Mouse (Mus musculus) common myeloid progenitor, adult 5-6 weeks (primary cell): Measurements from ENCODE around the gene Fam76b. TPM values are rescaled to one million over a fixed set of nuclear protein-coding genes. Genes with fewer than 3 reads are reported as not detected.

ENCODE experiments used
- ATAC-seq: replicated peaks from 2 replicates; pipeline ENCODE4 v1.8.0; 2016; ENCODE audit warnings: low read depth, mild to moderate bottlenecking, moderate TSS enrichment, inconsistent platforms; ENCODE audit not compliant: poor library complexity, severe bottlenecking
- total RNA-seq: library from RNA; stranded (forward); fragments of 200-1000, 187-1606 nt; gene quantifications from 2 replicates; pipeline ENCODE4 v1.2.3, GENCODE M21; 2017

Fam76b gene
- total RNA-seq, 1 experiment from 2014 or later = 77.2 TPM

- ATAC-seq = no peak
Measured at GRCm38 (mm10) chr9:13856247-13856646, 28.7 kb downstream of the Fam76b start.

DNA sequence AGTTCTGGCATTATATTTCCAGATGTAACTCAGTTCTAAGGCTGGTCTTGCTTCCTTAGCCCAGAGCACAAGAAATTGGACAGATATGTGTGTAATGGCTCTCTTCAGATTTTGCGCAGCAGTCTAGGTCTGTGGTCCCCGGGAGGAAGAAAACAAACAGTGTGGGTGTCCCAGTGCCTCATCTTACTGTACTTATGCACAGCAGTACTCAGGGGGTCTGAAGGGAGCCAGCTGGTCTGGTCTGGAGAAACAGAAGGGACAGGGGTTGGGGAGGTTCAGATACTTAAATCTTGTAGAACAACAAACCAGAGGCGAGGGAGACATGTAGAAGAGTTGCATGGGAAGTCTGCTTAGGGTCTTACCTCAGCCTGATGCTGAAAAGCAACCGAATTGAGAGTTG, 29.3 kb downstream of the Fam76b start:
- no peak for ATAC-seq

- no peak for ATAC-seq
Measured at GRCm38 (mm10) chr9:13867646-13868045, 40.1 kb downstream of the Fam76b start.

DNA sequence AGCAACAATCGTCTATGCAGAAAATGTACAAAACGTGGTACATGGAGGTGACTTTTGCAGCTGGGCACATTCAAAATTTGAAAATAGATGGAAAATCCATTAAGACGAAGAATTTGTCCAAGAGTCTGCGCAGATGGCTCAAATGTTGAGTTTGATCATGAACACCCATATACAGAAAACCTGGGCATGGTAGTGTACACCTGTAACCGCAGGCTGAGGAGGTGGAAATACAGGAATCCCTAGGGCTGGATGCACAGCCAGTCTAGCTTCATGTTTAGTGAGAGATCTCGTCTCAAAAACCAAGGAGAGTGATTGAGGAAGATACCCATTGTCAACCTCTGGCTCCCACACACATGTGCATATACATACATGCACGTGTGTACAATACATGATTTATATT, 44.1 kb downstream of the Fam76b start:
- no peak for ATAC-seq

GRCm38 (mm10) chr9:13874359-13874758, 46.8 kb downstream of the Fam76b start:
- peak; percentile 72; the same call in 1 of the 2 replicates for ATAC-seq

DNA sequence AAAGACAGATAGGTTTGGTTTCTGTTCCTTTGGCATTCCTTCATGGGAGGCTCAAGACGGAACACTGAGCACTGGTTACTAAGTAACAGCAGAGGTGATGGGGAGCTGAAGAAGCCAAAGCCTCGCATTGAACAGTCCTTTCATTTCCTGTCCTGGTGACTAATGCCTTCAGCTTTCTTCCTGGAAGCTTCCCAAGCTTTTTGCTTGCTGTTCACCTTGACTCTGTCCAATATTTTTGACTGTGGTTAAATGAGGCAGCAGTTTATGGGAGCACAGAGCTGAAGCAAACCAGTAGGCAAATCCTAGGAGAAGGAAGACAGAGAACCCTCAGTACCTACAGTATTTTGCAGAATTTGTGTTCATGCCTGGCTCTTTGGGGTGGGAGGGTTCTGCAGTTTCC, 47.8 kb downstream of the Fam76b start:
- no peak for ATAC-seq

DNA sequence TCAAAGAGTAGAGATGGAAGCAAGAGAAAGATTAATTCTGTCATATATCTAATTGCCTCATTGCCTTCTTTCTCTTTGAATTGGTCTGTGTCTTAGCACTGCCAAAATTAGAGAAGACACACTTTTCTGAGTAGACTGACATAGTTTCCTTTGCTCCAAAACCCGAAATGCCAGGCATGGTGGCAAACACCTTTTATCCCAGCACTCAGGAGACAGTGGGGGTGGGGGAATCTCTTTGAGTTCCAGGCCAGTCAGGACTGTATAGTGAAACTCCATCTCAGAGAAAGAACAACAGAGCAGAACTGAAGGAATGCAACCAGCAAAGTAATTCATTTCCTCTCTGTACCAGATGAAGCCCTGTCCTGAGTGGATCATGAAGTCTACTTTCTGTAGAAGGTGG, 53.2 kb downstream of the Fam76b start:
- no peak for ATAC-seq

GRCm38 (mm10) chr9:13882478-13882877, 55.0 kb downstream of the Fam76b start:
- no peak for ATAC-seq

DNA sequence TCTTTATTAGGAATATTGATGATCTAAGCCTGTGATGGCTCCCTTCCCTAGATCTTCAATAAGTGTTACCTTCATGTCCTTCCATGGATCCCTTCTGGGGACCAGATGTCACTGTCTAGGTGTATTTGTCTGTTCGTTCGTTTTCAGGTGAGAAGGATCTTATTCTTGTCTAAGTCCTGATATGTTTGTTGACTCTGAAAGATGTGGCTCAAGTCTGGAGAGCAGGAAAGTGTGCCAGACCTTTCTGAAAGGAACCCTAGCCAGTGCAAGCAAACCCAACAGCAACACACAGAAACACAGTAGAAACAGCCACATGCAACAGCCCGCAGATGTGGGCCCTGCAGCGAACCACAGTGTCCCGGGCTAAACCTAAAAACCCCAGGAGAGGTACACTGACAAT, 61.5 kb downstream of the Fam76b start:
- no peak for ATAC-seq

GRCm38 (mm10) chr9:13889657-13890056, 62.1 kb downstream of the Fam76b start:
- peak; percentile 89 for ATAC-seq

DNA sequence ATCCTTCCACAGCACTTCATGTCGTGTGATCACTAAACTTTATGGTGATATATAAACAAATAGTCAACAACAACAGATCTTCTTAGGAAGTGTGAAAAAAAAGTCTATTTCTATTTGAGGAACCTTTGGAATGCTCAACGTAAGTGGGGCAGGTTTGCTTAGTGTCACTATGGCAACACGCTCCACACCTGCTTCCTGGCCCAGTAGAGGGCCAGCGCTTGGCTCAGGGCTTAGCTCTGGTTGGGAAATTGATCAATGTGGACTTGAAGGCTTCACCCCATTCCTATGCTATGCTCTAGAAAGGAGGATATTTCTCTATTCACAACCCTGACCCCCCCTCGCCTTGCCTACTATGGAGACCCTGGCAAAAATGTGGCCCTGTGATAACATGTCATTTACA, 62.7 kb downstream of the Fam76b start:
- ATAC-seq = no peak

- no peak for ATAC-seq
Measured at GRCm38 (mm10) chr9:13891888-13892287, 64.4 kb downstream of the Fam76b start.

DNA sequence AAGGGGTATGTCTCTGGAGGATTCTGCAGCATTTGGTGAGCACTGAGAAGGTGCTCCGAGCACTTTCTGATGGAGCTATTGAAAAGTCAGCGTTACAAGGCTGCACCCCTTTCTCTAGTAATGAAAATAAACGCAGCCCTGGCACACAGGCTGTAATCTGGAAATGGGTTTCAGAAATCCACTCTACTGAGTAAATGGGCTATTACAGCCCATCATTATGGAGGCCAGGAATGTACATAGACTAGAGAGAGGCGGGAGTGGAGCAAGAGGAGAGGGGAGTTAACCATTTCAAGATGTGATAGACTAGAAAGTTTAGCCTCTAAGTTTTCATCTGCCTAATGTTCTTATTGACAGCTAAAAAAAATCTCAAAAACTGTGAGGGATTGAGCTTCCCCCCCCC, 65.5 kb downstream of the Fam76b start:
- ATAC-seq = no peak

GRCm38 (mm10) chr9:13894491-13894890, 67.0 kb downstream of the Fam76b start:
- ATAC-seq = peak; percentile 30; the same call in 1 of the 2 replicates

DNA sequence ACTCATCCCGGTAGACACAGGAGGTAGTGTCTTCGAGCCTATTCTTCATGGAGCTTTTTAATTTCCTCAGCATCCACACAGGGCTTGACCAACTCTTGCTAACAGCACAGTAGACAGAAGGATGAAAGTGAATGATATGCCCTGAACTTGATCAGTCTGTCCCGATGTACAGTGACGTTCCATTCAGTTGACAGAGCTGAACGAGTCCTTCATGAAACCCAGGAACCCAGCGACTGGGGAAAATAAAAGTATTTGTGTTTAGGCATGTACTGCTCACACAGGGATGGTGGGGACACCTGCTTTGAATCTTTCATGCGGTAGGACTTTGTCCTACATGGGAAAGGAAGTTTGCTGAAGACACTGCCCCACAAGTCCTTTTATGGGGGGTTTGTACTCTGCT, 67.4 kb downstream of the Fam76b start:
- ATAC-seq = no peak

DNA sequence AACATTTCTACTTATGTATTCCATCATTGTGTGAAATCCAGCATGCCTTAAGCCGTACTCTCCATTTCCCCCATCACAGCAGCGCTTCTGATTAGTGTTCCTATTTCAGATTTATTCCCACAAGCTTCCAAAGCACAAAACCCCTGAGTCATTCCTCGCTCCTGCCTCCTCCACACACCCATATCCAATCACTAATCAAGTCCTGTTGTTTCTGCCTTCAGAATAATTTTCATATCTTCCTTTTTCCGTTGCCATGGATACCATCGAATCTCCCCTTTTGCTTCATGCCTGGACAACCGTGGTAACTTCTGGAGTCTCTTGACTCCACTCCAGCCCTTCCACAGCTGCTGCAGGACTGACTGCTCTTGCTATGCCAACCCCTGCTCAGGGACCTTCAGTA, 68.5 kb downstream of the Fam76b start:
- no peak for ATAC-seq

GRCm38 (mm10) chr9:13898510-13899305, 71.2 kb downstream of the Fam76b start:
- no peak for ATAC-seq

DNA sequence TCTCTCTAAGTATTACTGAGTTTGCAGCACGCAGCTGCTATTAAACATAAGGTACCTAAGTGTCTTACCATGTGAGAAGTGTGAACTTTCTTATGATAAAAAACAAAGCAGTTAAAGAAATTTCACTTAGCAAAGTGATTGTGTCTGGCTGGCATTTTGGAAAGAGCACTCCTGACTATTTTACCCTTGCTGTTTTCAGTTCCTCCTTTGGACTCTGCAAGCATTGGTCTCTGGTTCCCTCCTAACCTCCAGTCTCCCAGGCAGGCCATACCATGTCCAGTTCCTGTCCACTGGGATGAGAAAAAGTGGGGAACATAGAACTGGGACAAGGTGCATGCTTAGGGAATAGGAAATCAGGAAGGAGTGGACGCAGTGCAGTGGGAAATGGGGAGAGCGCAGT, 74.5 kb downstream of the Fam76b start:
- no peak for ATAC-seq

GRCm38 (mm10) chr9:13904091-13904779, 76.7 kb downstream of the Fam76b start:
- ATAC-seq = peak; percentile 71
